In the genomic region with DNA sequence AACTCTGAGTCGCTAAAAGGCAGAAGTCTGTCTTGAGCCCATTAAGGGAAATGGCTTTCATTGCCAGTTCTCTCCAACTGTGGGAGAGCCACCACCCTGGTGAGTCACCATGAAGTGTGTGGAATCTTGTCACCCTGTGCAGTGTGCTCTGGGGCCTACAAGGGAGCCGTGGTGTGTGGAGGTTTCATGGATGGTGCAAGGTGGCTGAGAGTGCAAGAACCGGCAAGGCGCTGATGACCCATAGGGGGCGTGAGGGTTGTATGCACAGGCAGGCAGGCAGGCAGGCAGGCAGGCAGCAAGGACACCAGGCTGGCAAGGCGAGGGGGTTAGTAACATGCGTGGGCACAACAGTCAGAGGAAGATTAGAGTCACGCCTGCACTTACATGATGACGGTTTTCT, we compare ENCODE assay signal across 8 mouse cellular contexts. TPM values are rescaled to one million over a fixed set of nuclear protein-coding genes. Genes with fewer than 3 reads are reported as not detected.
DNase-seq lines count a peak whose midpoint lies in the region; ATAC-seq and TF ChIP-seq lines count a peak whose summit lies in the region.

No protein-coding gene starts in this region.

- no peak overlapping the region for H3K9ac ChIP-seq in liver, adult 2 months (ENCODE audit: low read depth, low read length)
- no peak overlapping the region for H3K9ac ChIP-seq in liver, embryonic 11.5 days (ENCODE audit: low read depth, low read length)

- peak; percentile 41; the same call in 1 of the 2 replicates for TF ChIP-seq CTCF in cerebellum, adult 2 months (IDR thresholded peaks at IDR 0.05; ENCODE audit: borderline replicate concordance, insufficient read depth, low read depth, low read length)
- TF ChIP-seq CTCF in liver, adult 2 months (IDR thresholded peaks at IDR 0.05; ENCODE audit: low read depth, low read length) = peak; percentile 65

- whole genome bisulfite sequencing in cerebellum, adult 2 months = 29% methylated on average over 9 of the region's 9 CpGs
- WGBS in liver, adult 2 months = 45% methylated on average over 9 of the region's 9 CpGs
- 35% methylated on average over 9 of the region's 9 CpGs for WGBS in liver, embryonic 11.5 days

- no peaks in the 10 kb centered on the region for H3K27me3 ChIP-seq in cerebellum, adult 2 months (ENCODE audit: control insufficient read depth, insufficient read depth, low read length)
- no peaks in the 10 kb centered on the region for H3K27me3 ChIP-seq in liver, adult 2 months (ENCODE audit: control insufficient read depth, insufficient read depth, low read length)
- H3K27me3 ChIP-seq in liver, embryonic 11.5 days (replicated peaks; ENCODE audit: control insufficient read depth, insufficient read depth, low read length) = no peaks in the 10 kb centered on the region

- H3K4me1 ChIP-seq in cerebellum, adult 2 months (ENCODE audit: control insufficient read depth, insufficient read depth, low read length) = no peaks in the 10 kb centered on the region
- no peaks in the 10 kb centered on the region for H3K4me1 ChIP-seq in liver, adult 2 months (ENCODE audit: control insufficient read depth, insufficient read depth, low read length)
- H3K4me1 ChIP-seq in liver, embryonic 11.5 days (replicated peaks; ENCODE audit: control insufficient read depth, insufficient read depth, low read length) = no peaks in the 10 kb centered on the region

- H3K36me3 ChIP-seq in liver, adult 2 months (ENCODE audit: control insufficient read depth, insufficient read depth, low read length) = no peaks in the 10 kb centered on the region
- no peaks in the 10 kb centered on the region for H3K36me3 ChIP-seq in liver, embryonic 11.5 days (ENCODE audit: control insufficient read depth, insufficient read depth, low read length)

- H3K27ac ChIP-seq in cerebellum, adult 2 months (ENCODE audit: insufficient read depth, low read length) = no peak overlapping the region
- H3K27ac ChIP-seq in liver, adult 2 months (replicated peaks; ENCODE audit: insufficient read depth, low read depth, low read length) = no peak overlapping the region
- H3K27ac ChIP-seq in liver, embryonic 11.5 days (ENCODE audit: low read depth, low read length) = no peak overlapping the region

- TF ChIP-seq POLR2A in cerebellum, adult 2 months (IDR thresholded peaks at IDR 0.05; ENCODE audit: borderline replicate concordance, insufficient read depth, low read length) = no peak
- TF ChIP-seq POLR2A in liver, adult 2 months (IDR thresholded peaks at IDR 0.05; ENCODE audit: extremely low read depth, insufficient read depth, low read length) = no peak

- H3K9me3 ChIP-seq in liver, embryonic 11.5 days (ENCODE audit: control insufficient read depth, low read length) = no peaks in the 10 kb centered on the region

- peak in 1 of 2 experiments; percentile 14 for DNase-seq in cerebellum, adult 2 months
- no peak for DNase-seq in cerebellum, adult 9-11 months
- DNase-seq in liver, adult 2 months (ENCODE audit: extremely low read depth, low read depth, low spot score) = no peak
- no peak for DNase-seq in liver, embryonic 11.5 days (ENCODE audit: low spot score)
- peak; percentile 84 for DNase-seq in adrenal gland, postnatal 14 days
- peak; percentile 19 for DNase-seq in kidney, postnatal 14 days
- DNase-seq in yolk sac, embryonic 10.5 days (ENCODE audit: low spot score) = no peak

- no peak overlapping the region for H3K4me3 ChIP-seq in cerebellum, adult 2 months (replicated peaks; ENCODE audit: insufficient read depth, low read depth, low read length)
- no peak overlapping the region for H3K4me3 ChIP-seq in liver, adult 2 months (ENCODE audit: insufficient read depth, low read depth, low read length)
- no peak overlapping the region for H3K4me3 ChIP-seq in liver, embryonic 11.5 days (ENCODE audit: low read depth, low read length)

- ATAC-seq in liver, embryonic 11.5 days (replicated peaks; ENCODE audit: low FRiP score) = no peak
- ATAC-seq in megakaryocyte, adult 5-6 weeks (ENCODE audit: poor library complexity, severe bottlenecking) = peak; percentile 40; the same call in 1 of the 2 replicates

- H3K4me2 ChIP-seq in liver, embryonic 11.5 days = no peak overlapping the region

- no peaks in the 10 kb centered on the region for H3K79me2 ChIP-seq in liver, adult 2 months (ENCODE audit: control insufficient read depth, insufficient read depth, low read length)

RNA-seq across cellular contexts. Expression of a gene that starts 37.2 kb away (rescaled TPM):
- polyA plus RNA-seq in cerebellum, adult 2 months (2012; rRNA removed) = 25.3 and 27.5 TPM in 2 replicates
- total RNA-seq in liver, adult 2 months (2014; rRNA removed) = 12.4 and 13.4 TPM in 2 replicates
- 14.4 and 22.4 TPM in 2 replicates for polyA plus RNA-seq in liver, adult 2 months (2012; rRNA removed)
- polyA plus RNA-seq in liver, embryonic 11.5 days (2014; fragmentation: Nextera tagmentation; extraction: Ambion mirVana) = 17.3 and 17.8 TPM in 2 replicates
- 25.5 and 29.9 TPM in 2 replicates for total RNA-seq in adrenal gland, postnatal 14 days (2021)
- total RNA-seq in megakaryocyte, adult 5-6 weeks (2015) = 22.2 and 26.7 TPM in 2 replicates
- total RNA-seq in megakaryocyte, adult 5-6 weeks (2017) = 30.0 and 33.2 TPM in 2 replicates

Comparison
In these comparisons a context has a peak if more than half of its experiments do, and no peak if none do; other contexts are left out.
1. DNase-seq: peak in adrenal gland, postnatal 14 days (single experiment) and kidney, postnatal 14 days (single experiment); none in cerebellum, adult 9-11 months (single experiment), liver, adult 2 months (single experiment), liver, embryonic 11.5 days (single experiment) and yolk sac, embryonic 10.5 days (single experiment).